Mouse (Mus musculus) kidney, postnatal 25 days (tissue): Measurements from ENCODE around the gene Hnrnpab.

Experiments
- DNase-seq, 2 experiments: peaks; one replicate each; pipeline ENCODE4 v3.0.0; 2021; ENCODE audit warnings: mixed read lengths in 2 of 2

Hnrnpab gene

GRCm38 (mm10) chr11:51602253-51602652 is 4.4 kb downstream of the Hnrnpab start:
- no peak for DNase-seq

- no peak for DNase-seq
Observed at GRCm38 (mm10) chr11:51597553-51597952, 9.1 kb downstream of the Hnrnpab start.

GRCm38 (mm10) chr11:51595459-51596083 is 11.1 kb downstream of the Hnrnpab start:
- no peak for DNase-seq

- no peak for DNase-seq
Observed at GRCm38 (mm10) chr11:51594715-51595350, 11.8 kb downstream of the Hnrnpab start.

GRCm38 (mm10) chr11:51593849-51594248 is 12.8 kb downstream of the Hnrnpab start:
- no peak for DNase-seq

GRCm38 (mm10) chr11:51593368-51593767 is 13.3 kb downstream of the Hnrnpab start:
- DNase-seq, result no peak

GRCm38 (mm10) chr11:51591915-51592314 is 14.7 kb downstream of the Hnrnpab start:
- no peak for DNase-seq

GRCm38 (mm10) chr11:51591168-51591567 is 15.5 kb downstream of the Hnrnpab start:
- peak; percentile 40 to 63 for DNase-seq

GRCm38 (mm10) chr11:51590002-51590401 is 16.6 kb downstream of the Hnrnpab start:
- DNase-seq, result no peak

- DNase-seq, result no peak
Observed at GRCm38 (mm10) chr11:51588833-51589232, 17.8 kb downstream of the Hnrnpab start.

- no peak for DNase-seq
Observed at GRCm38 (mm10) chr11:51587059-51587458, 19.6 kb downstream of the Hnrnpab start.

- DNase-seq, result no peak
Observed at GRCm38 (mm10) chr11:51586411-51586810, 20.2 kb downstream of the Hnrnpab start.

- peak in 1 of 2 experiments; percentile 66 for DNase-seq
Observed at GRCm38 (mm10) chr11:51585608-51586252, 20.9 kb downstream of the Hnrnpab start.

- peak; percentile 97 to 98 for DNase-seq
Observed at GRCm38 (mm10) chr11:51584431-51585248, 22.0 kb downstream of the Hnrnpab start, which contains the start of gene Phykpl. Phykpl (plus strand) TSS chr11:51584757.

- no peak for DNase-seq
Observed at GRCm38 (mm10) chr11:51584057-51584430, 22.6 kb downstream of the Hnrnpab start.

GRCm38 (mm10) chr11:51582713-51583112 is 23.9 kb downstream of the Hnrnpab start:
- peak; percentile 86 to 91 for DNase-seq

GRCm38 (mm10) chr11:51579024-51579423 is 27.6 kb downstream of the Hnrnpab start:
- no peak for DNase-seq

GRCm38 (mm10) chr11:51577587-51577986 is 29.1 kb downstream of the Hnrnpab start:
- DNase-seq, result no peak

GRCm38 (mm10) chr11:51576454-51576853 is 30.2 kb downstream of the Hnrnpab start:
- DNase-seq, result no peak

GRCm38 (mm10) chr11:51568801-51569200 is 37.8 kb downstream of the Hnrnpab start:
- DNase-seq, result no peak

GRCm38 (mm10) chr11:51565951-51566350 is 40.7 kb downstream of the Hnrnpab start:
- DNase-seq, result no peak

GRCm38 (mm10) chr11:51565062-51565461 is 41.6 kb downstream of the Hnrnpab start:
- peak; percentile 55 to 88 for DNase-seq

- no peak for DNase-seq
Observed at GRCm38 (mm10) chr11:51563276-51563675, 43.4 kb downstream of the Hnrnpab start.
